Mouse (Mus musculus) CH12.LX (cell line): Measurements from ENCODE around the gene Gbp6. TPM values are rescaled to one million over a fixed set of nuclear protein-coding genes. Genes with fewer than 3 reads are reported as not detected.
"Not testable (repeated sequence)": the region's sequence is repeated elsewhere in the genome, so short reads cannot be mapped to it uniquely, and the experiment has no call there.

Experiments used
- DNase-seq: peaks from one replicate; pipeline ENCODE4 v3.0.0-alpha.2; 2013; ENCODE audit errors: extremely low read depth
- H3K27ac ChIP-seq: 2 replicates; pipeline ENCODE4 v1.5.1; 2012; ENCODE audit warnings: low read depth, mild to moderate bottlenecking, control low read depth, moderate library complexity; ENCODE audit not compliant: insufficient read depth
- H3K27me3 ChIP-seq: replicated peaks from 2 replicates; pipeline ENCODE3; 2012; ENCODE audit warnings: inconsistent platforms
- H3K36me3 ChIP-seq, 2 experiments: replicated peaks in 1 of 2; 2 replicates each; pipeline versions ENCODE3 to v1.6.1; 2012; ENCODE audit warnings: inconsistent platforms in 1 of 2, low read length in 1 of 2, mild to moderate bottlenecking in 1 of 2, mixed read lengths in 1 of 2, moderate library complexity in 1 of 2; ENCODE audit not compliant: control insufficient read depth in 1 of 2, insufficient read depth in 1 of 2
- H3K4me1 ChIP-seq, 2 experiments: 2 replicates each; pipeline ENCODE4 v1.6.1; 2012; ENCODE audit warnings: inconsistent platforms in 1 of 2, moderate library complexity in 1 of 2; ENCODE audit not compliant: insufficient read depth in 2 of 2, control insufficient read depth in 1 of 2
- H3K4me2 ChIP-seq: 2 replicates; pipeline ENCODE4 v1.6.1; 2012; ENCODE audit warnings: low read depth, mild to moderate bottlenecking, control low read depth; ENCODE audit not compliant: poor library complexity, insufficient read depth, severe bottlenecking
- H3K4me3 ChIP-seq, 3 experiments: fragments of 150-350 bp in 1 of 3; sonication (generic) in 1 of 3; replicated peaks in 1 of 3; 2 replicates each; pipeline versions ENCODE3 to v1.5.1; 2011 to 2012; ENCODE audit warnings: low read depth in 2 of 3, low read length in 2 of 3, mild to moderate bottlenecking in 2 of 3, moderate library complexity in 2 of 3, control low read depth in 1 of 3, improper control_type of control experiment in 1 of 3, inconsistent platforms in 1 of 3, mixed read lengths in 1 of 3; ENCODE audit not compliant: poor library complexity in 1 of 3
- H3K79me2 ChIP-seq: replicated peaks from 2 replicates; pipeline ENCODE4 v1.6.1; 2012; ENCODE audit warnings: mild to moderate bottlenecking, moderate library complexity; ENCODE audit not compliant: control insufficient read depth, poor library complexity, insufficient read depth, severe bottlenecking; ENCODE audit errors: extremely low read depth
- H3K9ac ChIP-seq: 2 replicates; pipeline ENCODE4 v1.6.1; 2012; ENCODE audit warnings: low read depth, mild to moderate bottlenecking, control low read depth, moderate library complexity; ENCODE audit not compliant: insufficient read depth
- H3K9me3 ChIP-seq: replicated peaks from 2 replicates; pipeline ENCODE3; 2012; ENCODE audit warnings: low read length, inconsistent platforms, mixed read lengths
- BHLHE40 ChIP-seq: IDR thresholded peaks from 2 replicates; pipeline ENCODE4 v1.6.1; 2011; ENCODE audit warnings: mild to moderate bottlenecking, low read depth, low read length, improper control_type of control experiment
- CTCF ChIP-seq, 2 experiments: IDR thresholded peaks in 1 of 2; conservative IDR thresholded peaks in 1 of 2; 2 replicates each; pipeline ENCODE4 v1.5.1; 2011 to 2012; ENCODE audit warnings: low read depth in 2 of 2, low read length in 2 of 2, improper control_type of control experiment in 1 of 2, inconsistent platforms in 1 of 2, mild to moderate bottlenecking in 1 of 2, moderate library complexity in 1 of 2
- GABPA ChIP-seq: IDR thresholded peaks from 2 replicates; pipeline ENCODE4 v1.6.1; 2012; ENCODE audit warnings: low read depth, low read length, improper control_type of control experiment, inconsistent platforms; ENCODE audit not compliant: insufficient replicate concordance
- IRF4 ChIP-seq: IDR thresholded peaks from 2 replicates; pipeline ENCODE4 v1.6.1; 2014; ENCODE audit warnings: low read depth, mild to moderate bottlenecking, inconsistent platforms, low read length, improper control_type of control experiment
- JUND ChIP-seq: conservative IDR thresholded peaks from 2 replicates; pipeline ENCODE4 v1.6.1; 2011; ENCODE audit warnings: low read depth, low read length, improper control_type of control experiment
- MAX ChIP-seq: IDR thresholded peaks from 2 replicates; pipeline ENCODE4 v1.6.1; 2011; ENCODE audit warnings: low read length, improper control_type of control experiment
- MAZ ChIP-seq: IDR thresholded peaks from 2 replicates; pipeline ENCODE4 v1.6.1; 2012; ENCODE audit warnings: low read depth, mild to moderate bottlenecking, inconsistent platforms, low read length, improper control_type of control experiment, moderate library complexity
- MEF2A ChIP-seq: IDR thresholded peaks from 2 replicates; pipeline ENCODE4 v1.6.1; 2014; ENCODE audit warnings: low read depth, mild to moderate bottlenecking, inconsistent platforms, low read length, improper control_type of control experiment, borderline replicate concordance
- MXI1 ChIP-seq: IDR thresholded peaks from 2 replicates; pipeline ENCODE4 v1.6.1; 2011; ENCODE audit warnings: mild to moderate bottlenecking, low read depth, low read length, improper control_type of control experiment
- MYC ChIP-seq: IDR thresholded peaks from 2 replicates; pipeline ENCODE4 v1.6.1; 2011; ENCODE audit warnings: low read depth, mild to moderate bottlenecking, improper control_type of control experiment, low read length
- NELFE ChIP-seq: IDR thresholded peaks from 2 replicates; pipeline ENCODE4 v1.6.1; 2011; ENCODE audit warnings: low read depth, low read length, improper control_type of control experiment
- NRF1 ChIP-seq: IDR thresholded peaks from 2 replicates; pipeline ENCODE4 v1.6.1; 2014; ENCODE audit warnings: low read depth, mild to moderate bottlenecking, inconsistent platforms, low read length, improper control_type of control experiment, moderate library complexity
- POLR2A ChIP-seq: IDR thresholded peaks from 2 replicates; pipeline ENCODE4 v1.6.1; 2011; ENCODE audit warnings: low read depth, mild to moderate bottlenecking, improper control_type of control experiment, low read length
- RAD21 ChIP-seq: IDR thresholded peaks from 2 replicates; pipeline ENCODE4 v1.6.1; 2011; ENCODE audit warnings: low read depth, mild to moderate bottlenecking, low read length, improper control_type of control experiment, moderate library complexity
- RCOR1 ChIP-seq: conservative IDR thresholded peaks from 2 replicates; pipeline ENCODE4 v1.6.1; 2012; ENCODE audit warnings: low read depth, mild to moderate bottlenecking, inconsistent platforms, low read length, improper control_type of control experiment
- SMC3 ChIP-seq: IDR thresholded peaks from 2 replicates; pipeline ENCODE4 v1.6.1; 2011; ENCODE audit warnings: low read depth, low read length, improper control_type of control experiment
- TCF12 ChIP-seq: IDR thresholded peaks from 2 replicates; pipeline ENCODE4 v1.6.1; 2014; ENCODE audit warnings: low read depth, mild to moderate bottlenecking, inconsistent platforms, low read length, improper control_type of control experiment
- UBTF ChIP-seq: IDR thresholded peaks from 2 replicates; pipeline ENCODE4 v1.6.1; 2012; ENCODE audit warnings: low read depth, mild to moderate bottlenecking, inconsistent platforms, low read length, improper control_type of control experiment, moderate library complexity
- USF1 ChIP-seq: IDR thresholded peaks from 2 replicates; pipeline ENCODE4 v1.6.1; 2014; ENCODE audit warnings: low read depth, mild to moderate bottlenecking, inconsistent platforms, low read length, improper control_type of control experiment
- ZC3H11A ChIP-seq: IDR thresholded peaks from 2 replicates; pipeline ENCODE4 v1.6.1; 2012; ENCODE audit warnings: low read depth, mild to moderate bottlenecking, inconsistent platforms, low read length, improper control_type of control experiment
- ZMIZ1 ChIP-seq: IDR thresholded peaks from 2 replicates; pipeline ENCODE4 v1.6.1; 2012; ENCODE audit warnings: low read depth, mild to moderate bottlenecking, inconsistent platforms, low read length, improper control_type of control experiment
- dilution Hi-C: fragments of 300-500 bp; cut with MboI; formaldehyde crosslinking; loops from 2 replicates; pipeline ENCODE4 v1.14.3; 2020; ENCODE audit warnings: low sequenced_read_pairs; ENCODE audit not compliant: extremely low pct_unique_long_range_greater_than_20kb, extremely low pct_ligation_motif_present
- in situ Hi-C: fragments of 300-500 bp; cut with MboI; formaldehyde crosslinking; loops from 3 replicates; pipeline ENCODE4 v1.14.3; 2019; ENCODE audit warnings: low sequenced_read_pairs, low pct_ligation_motif_present, low pct_unique_long_range_greater_than_20kb, mixed read lengths
- polyA plus RNA-seq: library from polyadenylated mRNA; unstranded; fragments of >175 nt; gene quantifications from 2 replicates; pipeline ENCODE4 v1.2.1, GENCODE M21; 2012; ENCODE audit warnings: low read depth; ENCODE audit not compliant: insufficient read length
- total RNA-seq, 2 experiments: library from RNA; depleted of rRNA; stranded (reverse); fragments of 300-350 nt in 1 of 2; fragments of >200 nt in 1 of 2; gene quantifications; 2 replicates each; pipeline ENCODE4 v1.2.3; 2012 to 2014

Gbp6 gene
- total and polyA plus RNA-seq, 3 experiments, result 0.84 to 2.0 (median 1.5) TPM

- no peaks in the 10 kb centered on the region for H3K9me3 ChIP-seq
- H3K79me2 ChIP-seq, result no peaks in the 10 kb centered on the region
- H3K9ac ChIP-seq, result no peak overlapping the region
- H3K4me2 ChIP-seq, result no peak overlapping the region
- no peaks in the 10 kb centered on the region for H3K36me3 ChIP-seq
- TF ChIP-seq NRF1, result no peak
- no peak for TF ChIP-seq GABPA
- TF ChIP-seq MAX, result no peak
- no peak for TF ChIP-seq JUND
- TF ChIP-seq IRF4, result no peak
- TF ChIP-seq BHLHE40, result no peak
- no peak for DNase-seq
- in situ Hi-C loops (no loop called here), dilution Hi-C loops (no loop called here)
- H3K4me1 ChIP-seq, result peaks cover 0 to 7% of the 10 kb centered on the region in 2 experiments; a peak in 3 of 4 replicates
- H3K27me3 ChIP-seq, result no peaks in the 10 kb centered on the region
- no peak overlapping the region for H3K4me3 ChIP-seq
- H3K27ac ChIP-seq, result no peak overlapping the region
Measured at GRCm38 (mm10) chr5:105292492-105292891, 1.0 kb downstream of the Gbp6 start.

GRCm38 (mm10) chr5:105290921-105291320 lies 2.6 kb downstream of the Gbp6 start:
- H3K36me3 ChIP-seq, H3K9ac ChIP-seq, H3K4me2 ChIP-seq, H3K79me2 ChIP-seq, H3K27me3 ChIP-seq, DNase-seq, H3K4me1 ChIP-seq, dilution Hi-C loops, H3K4me3 ChIP-seq, H3K9me3 ChIP-seq, H3K27ac ChIP-seq, in situ Hi-C loops: not testable (repeated sequence)

- in situ Hi-C loops, H3K27me3 ChIP-seq, H3K79me2 ChIP-seq, H3K4me2 ChIP-seq, H3K27ac ChIP-seq, H3K4me1 ChIP-seq, DNase-seq, H3K9ac ChIP-seq, dilution Hi-C loops, H3K36me3 ChIP-seq, H3K4me3 ChIP-seq, H3K9me3 ChIP-seq: not testable (repeated sequence)
Measured at GRCm38 (mm10) chr5:105260673-105261072, 32.8 kb downstream of the Gbp6 start.

- no peaks in the 10 kb centered on the region for H3K36me3 ChIP-seq
- H3K27ac ChIP-seq, result no peak overlapping the region
- H3K4me3 ChIP-seq, result no peak overlapping the region
- no peaks in the 10 kb centered on the region for H3K9me3 ChIP-seq
- dilution Hi-C loops (no loop called here), in situ Hi-C loops (no loop called here)
- no peak overlapping the region for H3K4me2 ChIP-seq
- H3K4me1 ChIP-seq, result no peaks in the 10 kb centered on the region
- DNase-seq, result no peak
- H3K9ac ChIP-seq, result no peak overlapping the region
- no peaks in the 10 kb centered on the region for H3K27me3 ChIP-seq
- no peaks in the 10 kb centered on the region for H3K79me2 ChIP-seq
- no peak for TF ChIP-seq ZMIZ1
- TF ChIP-seq USF1, result no peak
- TF ChIP-seq POLR2A, result no peak
- no peak for TF ChIP-seq MYC
- TF ChIP-seq RCOR1, result no peak
- peak; percentile 53 for TF ChIP-seq SMC3
- no peak for TF ChIP-seq NELFE
- no peak for TF ChIP-seq MEF2A
- TF ChIP-seq MXI1, result no peak
- no peak for TF ChIP-seq TCF12
- TF ChIP-seq UBTF, result no peak
- peak; percentile 39 for TF ChIP-seq RAD21
- TF ChIP-seq CTCF (conservative IDR thresholded peaks at IDR 0.05 in 1 of 2, IDR thresholded peaks at IDR 0.05 in 1 of 2; ENCODE audit: low read depth in 2 of 2, low read length in 2 of 2), result peak in 1 of 2 experiments; percentile 53; a peak in 2 of 4 replicates
- no peak for TF ChIP-seq ZC3H11A
- no peak for TF ChIP-seq MAZ
- no peak for TF ChIP-seq BHLHE40
Measured at GRCm38 (mm10) chr5:105252491-105252890, 41.0 kb downstream of the Gbp6 start.
